Mouse (Mus musculus): ENCODE results near the gene Jmjd1c.

The Jmjd1c gene

GRCm38 (mm10) chr10:67095798-67096620 lies at the start of gene Jmjd1c:
Jmjd1c (plus strand) TSS chr10:67096125.
- DNase-seq (ENCODE audit: low spot score in 2 of 2), result peak; percentile 73 to 74

DNA sequence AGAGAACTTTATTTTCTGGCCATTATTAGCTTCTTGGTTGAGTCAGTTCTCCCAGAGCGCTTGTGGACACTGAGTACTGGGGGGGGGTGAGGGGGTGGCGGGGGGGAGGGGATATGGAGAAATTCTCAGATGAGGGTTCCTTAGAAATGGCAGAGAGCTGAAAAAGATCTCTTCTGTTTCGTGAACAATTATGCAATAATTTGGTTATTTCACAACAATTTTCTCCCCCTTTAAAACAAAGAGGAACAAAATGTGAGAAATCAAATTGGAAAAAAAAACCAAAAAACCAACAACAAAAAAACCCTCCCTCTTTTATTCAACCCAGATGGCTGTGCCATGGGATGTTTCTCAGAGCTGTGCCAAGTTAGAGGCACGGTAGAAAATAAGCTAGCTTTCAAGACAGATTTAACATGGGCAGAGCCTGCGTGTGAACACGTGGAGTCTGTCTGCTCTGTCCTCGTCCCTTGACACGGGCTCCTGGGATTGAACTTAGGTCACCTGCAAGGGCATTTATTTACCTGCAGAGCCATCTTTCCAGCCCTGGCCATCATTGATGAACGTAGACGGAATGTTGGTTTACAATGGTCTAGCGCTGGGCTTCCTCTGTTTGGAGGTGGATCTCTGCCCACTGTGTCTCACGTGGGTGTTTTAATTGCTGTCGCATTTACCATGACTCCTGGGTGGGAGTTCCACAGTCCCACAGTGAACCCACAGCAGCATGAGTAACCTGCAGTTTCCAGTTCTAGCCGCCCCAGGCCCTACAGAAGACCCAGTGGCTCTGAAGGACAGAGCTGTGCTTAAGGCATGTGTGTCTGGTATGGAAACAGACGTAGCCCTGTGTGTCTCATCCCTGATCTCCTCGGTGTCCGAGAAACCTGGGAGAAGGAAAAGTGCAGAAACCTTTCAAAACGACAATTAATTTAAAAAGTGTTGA lies 47.9 kb upstream of the Jmjd1c start:
- DNase-seq (ENCODE audit: low spot score in 2 of 2), result no peak

GRCm38 (mm10) chr10:67048871-67049615 lies 46.9 kb upstream of the Jmjd1c start:
- DNase-seq (ENCODE audit: low spot score in 2 of 2), result no peak

- DNase-seq (ENCODE audit: low spot score in 2 of 2), result no peak
These were observed 46.3 kb upstream of the Jmjd1c start for GRCm38 (mm10) chr10:67049621-67050020.

- DNase-seq (ENCODE audit: low spot score in 2 of 2), result no peak
These were observed 45.2 kb upstream of the Jmjd1c start for GRCm38 (mm10) chr10:67050766-67051165.

DNA sequence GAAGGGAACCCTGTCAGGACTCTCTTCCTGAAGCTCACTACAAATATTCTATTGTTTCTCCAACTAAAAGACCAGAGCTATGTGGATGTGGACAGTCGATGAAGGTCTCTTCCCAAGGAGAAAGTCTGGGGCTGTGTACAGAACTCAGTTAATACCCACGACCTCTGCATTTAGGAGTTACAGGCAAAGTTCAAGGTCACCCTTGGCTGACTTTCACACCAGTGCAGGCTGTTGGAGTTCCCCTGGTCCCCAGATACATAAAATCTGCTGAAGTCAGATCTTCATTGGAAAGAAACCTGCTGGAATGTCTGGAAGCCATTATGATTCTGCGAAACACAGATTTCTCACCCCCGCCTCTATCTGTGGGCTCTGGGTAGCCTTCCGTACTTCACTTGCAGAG lies 44.5 kb upstream of the Jmjd1c start:
- DNase-seq (ENCODE audit: low spot score in 2 of 2), result no peak

- no peak for DNase-seq (ENCODE audit: low spot score in 2 of 2)
These were observed 43.5 kb upstream of the Jmjd1c start for GRCm38 (mm10) chr10:67052429-67052828.

DNA sequence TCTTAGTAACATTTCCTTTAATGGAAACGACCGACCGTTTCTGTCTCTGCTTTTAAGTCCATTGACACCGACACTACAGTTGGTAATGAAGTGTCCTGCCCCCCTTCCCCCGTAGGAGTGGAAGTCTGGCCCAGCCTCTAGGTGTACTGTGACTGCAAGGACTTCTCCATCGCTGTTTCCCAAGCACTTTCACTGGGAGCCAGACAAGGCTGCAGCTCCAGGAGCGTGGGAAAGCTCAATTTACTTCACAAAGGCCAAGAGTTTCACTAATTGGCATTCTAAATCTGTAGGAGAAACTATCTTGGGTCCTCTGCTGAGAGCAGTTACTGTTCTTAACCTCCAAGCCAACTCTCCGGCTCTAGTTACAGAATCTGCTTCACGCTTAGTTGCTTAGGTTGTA lies 42.5 kb upstream of the Jmjd1c start:
- no peak for DNase-seq (ENCODE audit: low spot score in 2 of 2)

GRCm38 (mm10) chr10:67055867-67056856 lies 39.8 kb upstream of the Jmjd1c start:
- DNase-seq (ENCODE audit: low spot score in 2 of 2), result no peak

DNA sequence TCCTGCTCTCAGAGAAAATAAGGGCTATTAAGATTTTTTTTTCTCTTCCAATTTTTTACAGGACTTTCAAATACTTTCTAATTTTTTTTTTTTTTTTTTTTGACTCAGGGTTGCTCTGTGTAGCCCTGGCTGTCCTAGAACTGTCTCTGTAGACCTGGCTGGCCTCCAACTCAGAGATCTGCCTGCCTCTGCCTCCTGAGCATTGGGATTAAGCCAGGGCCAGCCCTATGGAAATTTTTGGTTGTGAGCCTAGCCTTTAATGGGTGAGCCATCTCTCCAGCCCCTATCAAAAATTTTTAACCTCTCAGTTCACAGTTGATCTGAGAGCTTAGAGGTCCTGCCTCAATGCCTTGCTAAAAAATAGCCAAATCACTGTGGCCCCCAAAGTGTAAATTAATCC lies 38.7 kb upstream of the Jmjd1c start:
- no peak for DNase-seq (ENCODE audit: low spot score in 2 of 2)

- no peak for DNase-seq (ENCODE audit: low spot score in 2 of 2)
These were observed 38.2 kb upstream of the Jmjd1c start for GRCm38 (mm10) chr10:67057696-67058095.

- DNase-seq (ENCODE audit: low spot score in 2 of 2), result peak in 1 of 2 experiments; percentile 57
These were observed 37.6 kb upstream of the Jmjd1c start for GRCm38 (mm10) chr10:67058297-67058696.

GRCm38 (mm10) chr10:67058702-67059101 lies 37.2 kb upstream of the Jmjd1c start:
- no peak for DNase-seq (ENCODE audit: low spot score in 2 of 2)

DNA sequence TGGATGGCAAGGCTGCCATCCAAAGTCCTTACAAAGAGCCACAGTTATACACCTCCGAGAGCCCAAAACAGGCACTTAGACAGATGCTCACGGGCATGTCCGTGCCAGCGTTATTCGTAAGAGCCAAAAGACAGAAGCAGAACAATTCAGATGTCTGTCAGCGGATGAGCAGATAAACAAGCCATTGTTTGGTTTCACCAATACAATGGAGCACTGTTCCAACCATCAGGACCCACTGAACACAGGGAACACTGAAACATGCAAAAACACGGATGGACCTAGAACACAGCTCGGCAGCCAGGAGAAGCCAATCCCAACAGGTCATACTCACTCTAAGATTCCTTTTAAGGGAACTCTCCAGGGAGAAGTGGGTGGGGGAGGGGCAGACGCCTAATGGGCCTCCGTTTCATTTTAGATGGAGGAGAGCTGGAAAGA lies 34.5 kb upstream of the Jmjd1c start:
- no peak for DNase-seq (ENCODE audit: low spot score in 2 of 2)

DNA sequence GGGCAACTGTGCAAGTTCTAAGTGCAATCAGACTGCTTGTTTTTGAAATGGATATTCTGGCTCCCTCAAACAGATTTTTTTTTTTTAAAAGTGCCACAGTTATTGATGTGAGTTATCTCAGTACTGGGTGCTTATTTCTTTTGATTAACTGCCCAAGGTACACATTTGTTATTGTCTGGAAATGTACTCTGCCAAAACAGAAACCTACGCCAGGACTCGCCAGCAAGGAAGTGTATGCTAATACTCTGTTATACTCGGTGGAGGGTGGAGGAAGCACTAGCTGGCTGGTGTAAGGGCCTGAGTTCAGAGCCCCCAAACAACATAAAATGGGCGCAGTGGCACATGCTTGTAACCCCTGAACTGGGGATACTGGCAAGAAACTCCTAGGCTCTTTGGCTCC lies 34.1 kb upstream of the Jmjd1c start:
- no peak for DNase-seq (ENCODE audit: low spot score in 2 of 2)

DNA sequence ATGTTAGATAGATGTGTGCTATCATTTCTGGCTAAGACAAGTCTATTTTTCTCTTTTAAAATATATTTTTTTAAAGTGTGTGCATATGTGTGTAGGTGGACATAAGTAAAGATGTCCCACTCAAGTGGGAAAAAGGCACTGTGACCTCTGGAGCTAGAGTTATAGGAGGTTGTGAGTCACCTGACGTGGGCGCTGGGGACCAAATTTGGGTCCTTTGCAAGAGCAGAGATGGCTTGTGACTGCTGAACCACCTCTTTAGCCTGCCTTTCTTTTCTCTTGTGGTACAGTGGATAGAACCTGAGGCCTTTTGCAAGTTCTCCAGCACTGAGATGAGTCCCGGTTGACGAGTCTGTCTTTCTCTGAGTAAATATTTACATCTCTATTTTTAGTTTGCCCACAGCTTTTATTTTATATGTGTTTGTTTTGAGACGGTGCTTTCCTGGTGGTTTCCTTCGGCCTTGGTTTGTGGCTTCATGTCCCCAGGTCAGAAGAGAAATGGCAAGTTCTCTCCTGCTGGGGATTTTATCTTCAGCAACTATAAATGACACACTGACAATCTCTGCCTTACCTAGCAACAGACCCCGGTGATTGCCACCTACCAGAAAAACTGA lies 30.5 kb upstream of the Jmjd1c start:
- no peak for DNase-seq (ENCODE audit: low spot score in 2 of 2)

DNA sequence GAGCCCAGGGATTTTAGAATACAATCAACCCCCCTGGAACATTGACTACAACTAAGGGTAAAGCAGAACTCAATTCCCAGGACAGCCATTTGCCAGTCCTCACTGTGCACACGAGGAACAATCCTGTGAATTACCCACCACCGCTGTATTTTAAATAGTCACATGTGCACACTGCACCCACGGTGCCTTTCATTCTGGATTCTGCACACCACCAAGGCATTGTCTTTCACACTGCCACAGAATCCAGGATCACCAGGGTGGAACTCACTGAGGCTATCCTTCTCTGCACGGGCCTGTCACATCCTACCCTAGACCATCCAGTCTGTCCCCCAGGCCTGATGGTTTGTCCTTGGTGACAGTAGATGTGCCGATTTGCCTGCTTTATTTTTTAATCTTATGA lies 30.0 kb upstream of the Jmjd1c start:
- no peak for DNase-seq (ENCODE audit: low spot score in 2 of 2)

GRCm38 (mm10) chr10:67066421-67066820 lies 29.5 kb upstream of the Jmjd1c start:
- no peak for DNase-seq (ENCODE audit: low spot score in 2 of 2)

DNA sequence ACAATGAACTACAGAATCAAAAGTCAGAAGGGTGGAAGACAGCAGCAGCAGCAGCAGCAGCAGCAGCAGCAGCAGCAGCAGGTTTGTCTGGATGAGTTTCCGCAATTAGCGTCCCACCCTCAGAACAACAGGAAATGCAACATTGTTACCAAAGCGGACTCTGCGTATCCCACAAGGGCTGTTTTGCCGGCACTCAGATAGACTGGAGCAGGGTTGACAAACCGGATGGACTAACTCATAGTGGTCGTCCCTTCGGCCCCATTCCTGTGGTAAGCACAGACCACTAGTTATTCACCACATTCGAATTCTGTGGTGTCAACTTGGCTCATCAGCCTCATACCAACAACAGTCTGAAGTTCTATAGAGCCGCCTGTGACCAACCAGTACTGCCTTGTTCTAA lies 26.9 kb upstream of the Jmjd1c start:
- no peak for DNase-seq (ENCODE audit: low spot score in 2 of 2)

GRCm38 (mm10) chr10:67071389-67071788 lies 24.5 kb upstream of the Jmjd1c start:
- no peak for DNase-seq (ENCODE audit: low spot score in 2 of 2)

Measured in urinary bladder, postnatal 36 days (tissue).